Mouse (Mus musculus) heart, adult 2 months (tissue): ENCODE measurements around the gene Acp7.

Source experiments
- CTCF ChIP-seq: fragments of 200-600 bp; IDR thresholded peaks from 2 replicates; pipeline ENCODE4 v1.8.1; 2022; ENCODE audit warnings: antibody characterized with exemption, mild to moderate bottlenecking, moderate library complexity
- EP300 ChIP-seq: fragments of 200-500 bp; IDR thresholded peaks from 2 replicates; pipeline ENCODE4 v1.6.1; 2011; ENCODE audit warnings: low read depth, low read length, control low read depth; ENCODE audit not compliant: insufficient read depth
- POLR2A ChIP-seq: fragments of 200-500 bp; IDR thresholded peaks from 2 replicates; pipeline ENCODE4 v1.6.1; 2011; ENCODE audit warnings: mild to moderate bottlenecking, low read depth, low read length, control low read depth; ENCODE audit not compliant: insufficient read depth

DNA sequence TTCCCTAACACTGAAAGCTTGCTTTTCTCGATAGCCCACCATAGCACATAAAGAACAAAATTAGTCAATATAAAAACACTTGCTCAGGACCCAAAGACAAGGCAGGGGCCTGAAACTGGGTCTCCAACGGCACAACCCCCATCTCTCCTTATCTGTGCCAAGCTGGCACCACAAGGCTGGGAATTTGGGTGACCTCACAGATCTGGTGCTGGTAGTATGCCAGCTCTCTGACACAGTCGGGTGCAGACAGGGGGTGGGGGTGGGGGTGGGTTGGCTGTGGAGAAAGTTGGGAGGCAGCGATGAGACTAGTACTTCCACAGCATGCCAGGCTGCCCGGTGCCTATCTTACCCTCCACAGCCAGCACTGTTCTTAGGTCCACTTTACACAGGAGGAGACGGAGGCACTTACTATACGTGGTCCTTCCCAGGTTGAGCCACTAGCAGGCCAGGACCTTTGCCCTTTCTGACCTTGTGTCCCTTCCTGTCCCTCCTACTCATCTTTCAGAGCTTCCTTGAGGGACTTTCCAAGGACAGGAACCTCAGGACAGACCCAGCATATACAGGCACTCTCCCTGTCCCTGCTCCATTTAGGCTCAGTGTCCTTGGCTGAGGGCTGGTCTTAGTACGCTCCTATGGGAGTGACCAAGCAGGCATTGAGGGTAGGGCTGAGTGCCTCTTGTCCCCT is 35.2 kb downstream of the Acp7 start:
- TF ChIP-seq EP300 (no peak), CTCF (no peak), POLR2A (no peak)
